Mouse (Mus musculus) brain, embryonic 14.5 days (tissue): Measurements from ENCODE around the gene Prkcsh.

Experiments used
- CTCF ChIP-seq: fragments of 200-500 bp; IDR thresholded peaks from 2 replicates; pipeline ENCODE4 v1.5.1; 2012; ENCODE audit warnings: inconsistent platforms, mild to moderate bottlenecking, moderate library complexity, borderline replicate concordance; ENCODE audit not compliant: insufficient read depth, insufficient read length; ENCODE audit errors: extremely low read depth
- POLR2A ChIP-seq: fragments of 200-500 bp; IDR thresholded peaks from 2 replicates; pipeline ENCODE4 v1.6.1; 2012; ENCODE audit warnings: mild to moderate bottlenecking, inconsistent platforms, borderline replicate concordance; ENCODE audit not compliant: poor library complexity, insufficient read depth, insufficient read length, severe bottlenecking; ENCODE audit errors: extremely low read depth

DNA sequence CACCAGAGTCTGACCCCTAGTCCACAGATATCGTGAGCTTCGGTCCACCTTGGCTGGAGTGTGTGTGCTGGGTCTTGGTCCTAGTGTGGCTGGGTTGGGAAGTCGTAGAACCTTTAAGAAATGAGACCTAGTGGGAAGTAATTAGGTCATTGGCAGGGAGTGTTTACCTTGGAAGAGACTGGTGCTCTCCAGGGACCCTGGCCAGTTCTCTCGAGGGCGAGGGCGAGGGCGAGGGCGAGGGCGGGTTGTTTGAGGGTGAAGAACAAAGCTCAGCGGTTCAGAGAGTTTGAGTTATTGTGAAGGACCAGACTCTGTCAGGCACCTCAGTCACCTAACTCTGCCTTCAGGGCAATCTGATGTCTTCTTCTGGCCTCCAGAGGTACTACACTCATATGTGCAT lies 35.2 kb downstream of the Prkcsh start:
- no peak for TF ChIP-seq CTCF
- no peak for TF ChIP-seq POLR2A
